Mouse (Mus musculus): ENCODE results near the gene Gm10775. TPM values are rescaled to one million over a fixed set of nuclear protein-coding genes. Genes with fewer than 3 reads are reported as not detected.

Gene Gm10775
- polyA plus RNA-seq (2012; rRNA removed): not detected in 2 replicates

GRCm38 (mm10) chr13:65259239-65259638 lies at the start of gene Gm10775:
Gm10775 (plus strand) TSS chr13:65259539.

DNA sequence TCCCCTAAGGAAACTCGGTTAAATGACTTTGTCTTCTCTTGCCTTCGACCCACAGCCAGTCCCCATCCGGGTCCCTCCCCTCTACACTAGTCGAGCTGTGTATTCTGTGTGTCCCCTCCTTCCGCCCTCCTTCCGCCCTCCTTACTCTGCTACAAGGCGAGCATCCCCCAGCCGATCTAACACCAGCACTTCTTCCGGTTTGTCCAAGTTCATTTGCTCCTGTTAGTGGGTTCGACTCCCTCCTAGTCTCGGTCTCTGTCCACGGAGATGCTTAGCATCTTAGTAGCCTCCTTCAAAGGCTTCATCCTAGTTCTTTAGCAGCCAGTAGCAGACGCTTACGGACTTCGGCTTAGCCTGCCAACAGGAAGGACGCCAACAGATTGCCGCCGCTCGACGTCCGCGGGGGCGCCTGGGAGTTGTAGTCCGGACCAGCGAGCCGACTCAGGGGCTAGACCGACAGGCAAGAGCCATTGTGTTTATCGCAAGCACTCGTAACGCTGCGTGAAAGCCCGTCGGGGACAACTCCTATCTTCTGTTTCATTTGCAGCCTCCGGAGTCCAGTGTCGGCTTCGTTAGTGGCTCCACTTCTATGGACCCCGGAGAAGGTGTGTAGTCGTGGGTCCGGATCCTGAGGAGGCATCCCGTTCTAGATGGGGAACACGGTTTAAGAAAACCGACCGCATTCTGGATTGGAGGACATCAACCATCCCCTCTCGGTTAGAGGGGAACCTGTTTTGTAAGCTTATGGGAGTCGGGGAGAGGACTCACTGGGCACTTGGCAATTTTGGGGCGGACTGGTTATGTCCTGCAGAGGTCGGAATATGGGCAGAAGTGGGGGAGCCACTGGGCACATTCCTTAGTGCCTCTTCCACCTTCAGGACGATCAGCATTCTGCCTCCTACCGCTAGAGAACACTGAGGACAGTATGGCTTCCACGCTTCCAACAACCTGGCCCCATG lies 19.3 kb downstream of the Gm10775 start, which contains the start of gene Zfp369:
Gene Zfp369, plus strand, starts transcription at position 432 of the 959 bp plus-strand sequence.

Other genes with a start within 250 kb of the Gm10775 start
- gene Spata31d1c, start 226.5 kb upstream of the Gm10775 start, polyA plus RNA-seq (2012; rRNA removed): not detected in 2 replicates
- not detected in 2 replicates for gene Prss47, start 206.8 kb upstream of the Gm10775 start, polyA plus RNA-seq (2012; rRNA removed)
- gene Mfsd14b, start 146.6 kb upstream of the Gm10775 start, polyA plus RNA-seq (2012; rRNA removed): 15.9 and 17.6 TPM in 2 replicates
- gene Olfr465-ps1, start 121.5 kb upstream of the Gm10775 start, polyA plus RNA-seq (2012; rRNA removed): not detected in 2 replicates
- gene Olfr466, start 109.3 kb upstream of the Gm10775 start, polyA plus RNA-seq (2012; rRNA removed): not detected in 2 replicates
- not detected in 2 replicates for gene Nlrp4f, start 53.6 kb upstream of the Gm10775 start, polyA plus RNA-seq (2012; rRNA removed)
- 7.2 and 8.2 TPM in 2 replicates for gene Zfp369, start 19.3 kb downstream of the Gm10775 start, polyA plus RNA-seq (2012; rRNA removed)

Data from liver, embryonic 14 days (tissue).